Mouse (Mus musculus) neural tube, postnatal 0 days (tissue): ENCODE results near the gene Plcb3. TPM values are rescaled to one million over a fixed set of nuclear protein-coding genes. Genes with fewer than 3 reads are reported as not detected.

Experiments used
- polyA plus RNA-seq: library from polyadenylated mRNA; unstranded; fragments of >200 nt; fragmentation: Nextera tagmentation; extraction: Ambion mirVana; gene quantifications from 2 replicates; pipeline ENCODE4 v1.2.1, GENCODE M21; 2015

Gene Plcb3
- 14.0 and 14.2 TPM in 2 replicates for polyA plus RNA-seq

GRCm38 (mm10) chr19:6975537-6976521, at the start of gene Plcb3:
Gene Plcb3 (minus strand): TSS chr19:6976470.

GRCm38 (mm10) chr19:7019191-7019590, 42.9 kb upstream of the Plcb3 start, which contains the start of gene Fermt3:
Gene Fermt3 (minus strand): TSS chr19:7019469.

GRCm38 (mm10) chr19:6996006-6996405, 19.7 kb upstream of the Plcb3 start, which contains the start of the genes Nudt22 and Trpt1:
Gene Nudt22 (minus strand): TSS chr19:6996117.
Gene Trpt1 (plus strand): TSS chr19:6996131.

GRCm38 (mm10) chr19:6992011-6992858, 16.0 kb upstream of the Plcb3 start, which contains the start of gene Dnajc4:
Gene Dnajc4 (minus strand): TSS chr19:6992572.

GRCm38 (mm10) chr19:6987061-6987903, 11.0 kb upstream of the Plcb3 start, which contains the start of gene Vegfb:
Gene Vegfb (minus strand): TSS chr19:6987651.

GRCm38 (mm10) chr19:6980381-6981093, 4.3 kb upstream of the Plcb3 start, which contains the start of gene Fkbp2:
Gene Fkbp2 (minus strand): TSS chr19:6980501.

GRCm38 (mm10) chr19:6974211-6975205, 1.8 kb downstream of the Plcb3 start, which contains the start of gene Ppp1r14b:
Gene Ppp1r14b (plus strand): TSS chr19:6974968.

GRCm38 (mm10) chr19:6942249-6942691, 34.0 kb downstream of the Plcb3 start, which contains the start of gene Gpr137:
Gene Gpr137 (minus strand): TSS chr19:6942480.

GRCm38 (mm10) chr19:6941372-6942248, 34.7 kb downstream of the Plcb3 start, which contains the start of gene Bad:
Gene Bad (plus strand): TSS chr19:6941861.

GRCm38 (mm10) chr19:6934195-6934977, 41.9 kb downstream of the Plcb3 start, which contains the start of gene Kcnk4:
Gene Kcnk4 (minus strand): TSS chr19:6934515.

GRCm38 (mm10) chr19:6925307-6925573, 51.0 kb downstream of the Plcb3 start, which contains the start of gene Catsperz:
Gene Catsperz (minus strand): TSS chr19:6925380.

GRCm38 (mm10) chr19:6921647-6922567, 54.4 kb downstream of the Plcb3 start, which contains the start of gene Esrra:
Gene Esrra (minus strand): TSS chr19:6921813.

GRCm38 (mm10) chr19:6909507-6910289, 66.6 kb downstream of the Plcb3 start, which contains the start of the genes Trmt112 and Prdx5:
Gene Trmt112 (plus strand): TSS chr19:6909698.
Gene Prdx5 (minus strand): TSS chr19:6910106.

